Mouse (Mus musculus) erythroid progenitor cell, adult 5-6 weeks (primary cell): ENCODE measurements around the gene Crlf1. TPM values are rescaled to one million over a fixed set of nuclear protein-coding genes. Genes with fewer than 3 reads are reported as not detected.
"Not testable (repeated sequence)": the region's sequence is repeated elsewhere in the genome, so short reads cannot be mapped to it uniquely, and the experiment has no call there.

Experiments
- ATAC-seq: replicated peaks from 2 replicates; pipeline ENCODE4 v1.8.0; 2016; ENCODE audit warnings: moderate number of reproducible peaks, mild to moderate bottlenecking, moderate TSS enrichment, inconsistent platforms; ENCODE audit not compliant: poor library complexity, low FRiP score, severe bottlenecking
- total RNA-seq, 2 experiments: library from RNA; stranded (forward) in 1 of 2; stranded (reverse) in 1 of 2; fragments of 150-400 nt in 1 of 2; fragments of 186-747, 209-891 nt in 1 of 2; gene quantifications; 2 replicates each; pipeline versions ENCODE4 v1.2.3 to v1.2.4; 2015 to 2017; ENCODE audit warnings: low replicate concordance in 2 of 2

Gene Crlf1
- total RNA-seq, 2 experiments from 2014 or later = 1.4 TPM; not detected in 1

DNA sequence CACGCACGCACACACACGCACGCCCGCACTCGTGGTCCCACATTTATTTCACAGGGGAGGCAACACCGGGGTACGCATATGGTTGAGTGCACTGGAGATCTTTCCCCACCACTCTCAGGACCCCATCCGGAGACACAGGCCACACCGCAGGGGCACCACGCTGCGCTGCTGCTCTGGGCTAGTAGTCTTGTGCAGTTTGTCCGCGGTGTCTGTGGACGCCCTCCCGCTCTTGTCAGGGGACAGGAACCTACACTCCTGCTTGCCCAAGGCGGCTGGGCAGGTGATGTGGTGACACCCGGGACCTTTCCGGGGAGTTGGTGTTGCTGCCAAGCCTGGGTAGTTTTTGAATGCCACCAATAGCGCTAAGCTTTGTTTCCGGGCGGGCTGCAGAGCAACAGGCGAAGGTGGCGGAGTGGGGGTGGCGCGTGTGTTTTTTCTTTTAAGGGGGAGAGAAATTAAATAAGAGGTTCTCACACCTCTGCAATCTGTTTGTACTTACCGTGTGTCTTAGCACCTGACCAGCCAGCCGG lies 1.5 kb downstream of the Crlf1 start:
- ATAC-seq = no peak

DNA sequence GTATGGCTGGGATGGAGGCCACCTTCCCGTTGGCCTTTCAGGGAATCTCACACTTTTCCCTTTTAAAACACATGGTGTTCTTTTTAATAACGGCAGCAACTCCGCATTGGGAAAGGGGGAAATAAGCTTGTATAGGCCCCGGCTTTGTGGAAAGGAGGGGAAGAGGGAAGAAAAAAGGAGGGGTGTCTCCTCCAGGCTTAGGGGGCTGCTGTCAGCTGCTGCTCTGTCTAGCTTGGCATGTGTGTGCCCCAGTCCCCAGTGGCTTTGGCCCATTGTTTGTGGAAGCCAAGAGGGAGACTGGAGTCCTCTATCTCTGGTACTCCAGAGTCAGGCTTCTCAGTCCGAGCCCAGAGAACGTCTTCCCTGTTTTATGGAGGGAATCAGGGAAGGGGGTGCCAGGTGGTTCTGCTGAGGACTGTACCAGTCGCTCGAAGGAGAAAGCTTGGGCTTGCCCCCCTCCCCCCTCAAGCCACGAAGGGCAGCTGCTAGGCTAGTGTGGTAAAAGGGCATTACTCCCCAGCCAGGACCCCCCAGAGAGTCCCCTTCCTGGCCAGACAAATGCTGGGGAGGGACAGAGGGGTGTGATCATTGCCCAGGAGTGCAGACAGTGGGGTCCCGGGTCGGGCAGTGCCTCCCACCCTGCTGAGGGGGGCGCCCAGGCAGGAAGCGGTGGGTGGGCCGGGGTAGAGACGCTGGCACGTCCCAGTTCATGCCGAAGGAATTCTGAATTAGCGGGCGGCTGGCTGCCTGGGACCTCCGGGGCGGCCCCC lies 2.2 kb downstream of the Crlf1 start:
- ATAC-seq = no peak

DNA sequence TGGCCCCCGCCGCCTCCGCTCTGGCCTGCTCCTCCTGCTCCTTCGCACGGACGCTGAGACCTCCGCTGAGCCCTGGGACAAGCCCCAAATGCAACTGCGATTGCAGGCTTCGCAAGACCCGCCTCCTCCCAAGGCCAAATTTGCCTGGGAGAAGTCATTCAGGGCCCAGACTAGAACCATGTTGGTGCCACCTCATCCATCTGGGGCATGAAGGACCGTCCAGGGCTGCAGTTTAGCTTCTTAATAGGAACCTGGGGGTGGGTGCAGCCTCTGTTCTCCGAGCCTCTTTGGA lies 2.8 kb downstream of the Crlf1 start:
- no peak for ATAC-seq

DNA sequence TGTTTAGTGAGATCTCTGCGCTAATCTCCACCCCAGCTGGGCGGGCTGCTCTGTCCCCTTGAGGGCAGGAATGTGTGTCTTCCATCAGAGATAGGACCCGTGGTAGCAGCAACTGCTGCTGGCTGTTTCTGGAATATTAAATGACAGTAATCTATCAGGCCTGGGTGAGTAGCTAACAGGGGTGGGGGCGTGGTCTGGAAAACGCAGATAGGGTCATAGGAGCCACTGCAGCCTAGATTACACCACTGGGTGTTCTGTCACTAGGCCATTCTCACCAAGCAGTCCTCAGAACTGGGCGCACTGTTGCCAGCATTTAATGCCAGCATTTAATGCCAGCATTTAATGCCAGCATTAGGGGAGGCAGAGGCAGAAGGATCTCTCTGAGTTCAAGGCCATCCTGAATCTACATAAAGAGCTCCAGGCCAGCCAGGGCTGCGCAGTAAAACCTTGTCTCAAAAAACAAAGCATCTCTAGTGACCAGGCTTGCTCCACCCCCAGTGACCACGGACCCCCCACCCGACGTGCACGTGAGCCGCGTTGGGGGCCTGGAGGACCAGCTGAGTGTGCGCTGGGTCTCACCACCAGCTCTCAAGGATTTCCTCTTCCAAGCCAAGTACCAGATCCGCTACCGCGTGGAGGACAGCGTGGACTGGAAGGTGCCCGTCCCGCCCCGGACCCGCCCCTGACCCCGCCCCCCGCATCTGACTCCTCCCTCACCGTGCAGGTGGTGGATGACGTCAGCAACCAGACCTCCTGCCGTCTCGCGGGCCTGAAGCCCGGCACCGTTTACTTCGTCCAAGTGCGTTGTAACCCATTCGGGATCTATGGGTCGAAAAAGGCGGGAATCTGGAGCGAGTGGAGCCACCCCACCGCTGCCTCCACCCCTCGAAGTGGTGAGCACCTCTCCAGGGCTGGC lies 7.7 kb downstream of the Crlf1 start:
- ATAC-seq = peak; percentile 63

DNA sequence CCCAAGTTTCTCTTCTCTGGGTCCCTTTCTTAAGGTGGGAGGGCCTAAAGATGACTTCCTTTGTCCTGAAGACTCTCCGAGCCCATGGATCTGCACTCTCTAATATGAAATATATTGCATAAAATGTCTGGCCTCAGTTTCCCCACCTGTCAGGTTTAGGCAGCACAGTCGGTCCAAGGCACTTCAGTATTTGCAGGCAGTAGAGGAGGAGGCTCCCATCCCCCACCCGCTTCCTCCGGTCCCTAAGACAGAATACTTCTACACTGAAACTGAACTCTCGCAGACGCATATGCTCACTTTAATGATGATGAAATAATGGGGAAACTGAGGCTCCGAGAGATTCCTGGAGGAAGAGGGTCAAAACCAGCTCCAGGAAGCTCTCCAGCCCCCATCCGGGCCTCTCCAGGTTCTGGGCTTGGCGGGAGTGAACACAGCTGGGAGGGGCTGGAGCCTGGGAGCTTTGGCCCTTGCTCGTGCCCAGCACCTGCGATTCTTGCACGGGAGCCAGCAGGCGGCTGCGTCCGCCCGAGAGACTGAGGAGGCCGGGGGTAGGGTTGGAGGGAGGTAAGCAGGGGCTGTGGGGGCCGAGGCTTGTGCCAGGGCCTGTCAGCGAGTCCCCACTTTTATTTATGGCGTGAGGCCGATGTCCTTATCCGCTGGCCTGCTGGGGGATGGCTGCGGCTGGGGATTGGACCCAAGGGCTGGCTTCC lies 9.0 kb downstream of the Crlf1 start:
- no peak for ATAC-seq

DNA sequence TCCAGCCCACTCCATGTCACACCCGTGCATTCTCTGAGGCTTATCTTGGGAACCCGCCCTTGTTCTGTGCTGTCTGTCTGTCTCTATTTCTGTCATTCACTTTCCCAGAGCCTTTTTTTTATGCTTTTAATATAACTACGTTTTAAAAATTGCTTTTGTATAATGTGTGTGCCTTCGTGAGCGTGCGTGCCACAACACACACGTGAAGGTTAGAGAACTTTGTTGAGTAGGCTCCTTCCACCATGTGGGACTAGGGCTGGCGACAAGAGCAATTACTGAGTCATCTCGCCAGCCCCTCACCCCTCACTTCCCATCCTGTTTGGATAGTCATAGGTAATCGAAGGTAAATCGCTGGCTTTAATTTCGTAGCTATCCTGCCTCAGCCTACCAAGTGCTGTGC lies 9.6 kb downstream of the Crlf1 start:
- no peak for ATAC-seq

DNA sequence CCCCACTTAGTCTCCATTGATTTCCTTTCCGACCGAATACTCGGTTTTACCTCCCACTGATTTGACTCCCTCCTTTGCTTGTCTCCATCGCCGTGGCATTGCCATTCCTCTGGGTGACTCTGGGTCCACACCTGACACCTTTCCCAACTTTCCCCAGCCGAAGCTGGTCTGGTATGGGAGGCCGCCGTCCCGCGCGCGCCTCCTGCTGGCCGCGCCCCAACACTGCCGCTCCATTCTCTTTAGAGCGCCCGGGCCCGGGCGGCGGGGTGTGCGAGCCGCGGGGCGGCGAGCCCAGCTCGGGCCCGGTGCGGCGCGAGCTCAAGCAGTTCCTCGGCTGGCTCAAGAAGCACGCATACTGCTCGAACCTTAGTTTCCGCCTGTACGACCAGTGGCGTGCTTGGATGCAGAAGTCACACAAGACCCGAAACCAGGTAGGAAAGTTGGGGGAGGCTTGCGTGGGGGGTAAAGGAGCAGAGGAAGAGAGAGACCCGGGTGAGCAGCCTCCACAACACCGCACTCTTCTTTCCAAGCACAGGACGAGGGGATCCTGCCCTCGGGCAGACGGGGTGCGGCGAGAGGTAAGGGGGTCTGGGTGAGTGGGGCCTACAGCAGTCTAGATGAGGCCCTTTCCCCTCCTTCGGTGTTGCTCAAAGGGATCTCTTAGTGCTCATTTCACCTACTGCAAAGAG lies 10.2 kb downstream of the Crlf1 start:
- ATAC-seq = peak; percentile 39; the same call in 1 of the 2 replicates

DNA sequence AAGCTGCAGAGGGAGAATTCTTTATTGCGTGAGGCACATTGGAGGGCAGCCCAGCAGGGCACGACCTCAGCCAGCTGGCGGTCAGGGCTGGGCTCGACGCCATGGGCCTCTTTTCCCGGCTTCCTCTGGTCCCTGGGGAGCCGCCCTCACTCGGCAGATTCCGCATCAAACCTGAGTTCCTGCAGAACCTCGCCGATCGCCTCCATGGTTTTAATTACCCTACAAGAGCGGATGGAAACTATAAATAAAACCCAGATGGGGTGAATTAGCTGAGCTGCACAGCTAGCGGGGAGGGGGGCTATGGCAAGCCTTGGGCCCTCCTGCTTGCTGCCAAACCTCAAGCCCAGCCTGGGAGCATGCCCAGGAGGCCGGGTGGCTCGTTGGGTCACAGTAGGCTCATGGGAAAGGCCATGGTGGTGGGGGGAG lies 11.3 kb downstream of the Crlf1 start:
- no peak for ATAC-seq

DNA sequence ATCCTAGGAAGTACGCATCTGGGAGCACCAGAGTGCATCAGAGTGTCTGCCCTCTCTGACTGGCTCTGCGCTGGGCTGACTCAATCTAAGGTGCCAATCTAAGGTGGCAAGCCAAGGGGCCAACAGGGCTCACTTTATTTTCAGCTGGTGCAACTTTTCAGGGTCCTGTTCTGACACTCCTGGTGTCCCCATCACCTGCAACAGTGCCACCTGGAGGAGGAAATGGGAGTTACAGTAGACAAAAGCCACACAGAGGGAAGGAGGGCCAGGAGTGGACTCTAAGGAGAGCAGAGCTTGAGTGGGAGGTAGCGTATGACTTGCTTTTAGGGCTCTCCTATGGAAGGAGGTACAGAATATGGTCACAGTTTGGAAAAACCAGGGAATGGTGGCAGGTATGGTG lies 11.9 kb downstream of the Crlf1 start:
- peak; percentile 34 for ATAC-seq

DNA sequence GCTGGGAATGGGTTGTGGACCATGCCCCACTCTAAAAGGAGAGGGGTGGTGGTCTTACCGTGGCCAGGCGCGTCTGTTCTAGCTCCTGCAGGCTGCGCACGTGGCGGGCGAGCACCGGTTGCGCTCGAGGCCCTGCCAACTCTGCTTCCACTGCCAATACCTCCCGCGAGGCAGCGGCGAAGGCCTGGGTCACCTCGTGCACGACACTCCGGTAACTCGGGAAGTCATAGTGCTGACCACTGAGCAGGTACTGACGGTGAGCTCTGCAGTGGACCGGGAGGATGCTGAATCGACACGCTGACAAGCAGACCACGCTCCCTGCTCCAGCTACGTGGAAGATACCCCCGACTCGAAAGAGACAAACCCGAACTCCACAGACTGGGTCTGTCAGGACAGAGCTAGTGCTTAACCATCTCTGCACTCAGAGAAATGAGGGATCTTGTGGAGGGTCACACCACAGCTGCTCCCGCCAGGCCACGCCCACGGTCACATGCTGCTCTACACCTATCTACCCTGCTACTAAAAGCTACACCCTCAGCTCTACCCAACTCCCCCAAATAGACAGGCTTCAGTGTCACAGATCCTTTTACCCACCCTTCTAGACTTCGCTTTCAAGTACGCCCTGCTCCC lies 12.9 kb downstream of the Crlf1 start:
- no peak for ATAC-seq

DNA sequence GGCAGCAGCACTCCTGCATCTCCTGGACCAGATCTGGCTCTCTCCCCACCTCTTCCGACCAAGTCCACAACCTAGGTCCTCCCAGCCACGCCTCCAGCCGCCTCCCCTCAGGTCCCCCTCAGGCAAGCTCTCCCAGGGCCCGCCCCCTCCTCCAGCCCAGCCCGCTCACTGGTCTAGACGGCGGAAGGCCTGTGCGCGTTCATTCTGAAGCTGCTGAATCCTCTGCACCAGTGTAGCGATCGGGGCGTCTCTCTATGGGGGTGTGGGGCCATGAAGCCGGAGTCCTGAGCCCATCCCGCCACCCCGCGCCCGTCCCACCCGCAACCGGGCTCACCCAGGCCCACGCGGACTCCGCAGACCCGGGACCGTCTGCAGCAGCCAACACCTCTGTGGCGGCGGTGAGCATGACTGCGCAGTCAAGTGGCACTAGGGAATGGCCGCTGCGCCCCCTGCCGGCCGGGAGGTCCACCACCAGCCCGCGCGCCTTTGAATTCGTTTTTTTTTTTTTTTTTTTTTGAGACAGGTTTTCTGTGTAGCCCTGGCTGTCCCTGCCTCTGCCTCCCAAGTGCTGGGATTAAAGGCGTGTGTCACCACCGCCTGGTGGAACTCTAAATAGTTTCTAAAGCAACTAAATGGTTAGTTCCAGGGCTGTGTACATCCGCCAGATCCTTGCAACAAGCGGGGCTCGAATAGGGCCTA lies 13.5 kb downstream of the Crlf1 start, which contains the start of gene Rex1bd:
Gene Rex1bd, minus strand, starts transcription at position 425 of the 699 bp plus-strand sequence.
- peak; percentile 57 for ATAC-seq

DNA sequence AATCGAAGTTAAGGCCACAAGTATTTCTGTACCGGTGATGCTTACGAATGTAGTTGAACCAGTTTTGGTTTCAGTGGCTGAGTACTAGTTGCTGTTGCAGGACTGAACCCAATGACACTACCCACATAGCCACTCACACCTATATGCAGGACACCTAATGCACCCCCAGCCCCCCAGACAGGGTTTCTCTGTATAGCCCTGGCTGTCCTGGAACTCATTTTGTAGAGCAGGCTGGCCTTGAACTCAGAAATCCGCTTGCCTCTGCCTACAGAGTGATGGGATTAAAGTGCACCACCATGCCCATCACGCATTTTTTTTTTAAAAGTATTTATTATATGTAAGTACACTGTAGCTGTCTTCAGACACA lies 14.1 kb downstream of the Crlf1 start:
- ATAC-seq = no peak

DNA sequence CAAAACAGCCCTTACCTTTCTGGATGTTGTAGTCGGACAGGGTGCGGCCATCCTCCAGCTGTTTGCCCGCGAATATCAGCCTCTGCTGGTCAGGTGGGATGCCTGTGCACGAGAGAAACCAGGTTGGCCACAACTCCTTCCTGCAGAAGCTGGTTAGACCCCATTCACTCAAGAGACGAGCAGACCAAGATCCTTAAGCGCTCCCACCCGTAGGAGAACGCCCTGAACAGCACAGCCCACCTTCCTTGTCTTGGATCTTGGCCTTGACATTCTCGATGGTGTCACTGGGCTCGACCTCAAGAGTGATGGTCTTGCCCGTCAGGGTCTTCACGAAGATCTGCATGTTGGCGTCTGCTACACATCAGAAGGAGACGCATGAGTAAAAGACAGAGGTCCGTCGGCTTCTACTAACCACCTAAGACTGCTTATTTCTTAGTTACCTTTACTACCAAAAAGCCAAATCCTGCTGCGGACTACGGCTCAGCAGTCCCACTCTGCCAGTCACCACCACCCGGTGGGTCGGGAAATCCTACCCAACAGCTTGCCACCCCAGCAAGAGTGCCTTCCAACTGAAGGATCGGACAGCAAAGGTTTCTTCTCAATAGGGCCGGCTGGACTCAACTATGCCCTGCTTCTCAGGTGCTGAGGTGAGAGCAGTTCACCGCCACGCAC lies 16.5 kb downstream of the Crlf1 start:
- ATAC-seq = no peak

DNA sequence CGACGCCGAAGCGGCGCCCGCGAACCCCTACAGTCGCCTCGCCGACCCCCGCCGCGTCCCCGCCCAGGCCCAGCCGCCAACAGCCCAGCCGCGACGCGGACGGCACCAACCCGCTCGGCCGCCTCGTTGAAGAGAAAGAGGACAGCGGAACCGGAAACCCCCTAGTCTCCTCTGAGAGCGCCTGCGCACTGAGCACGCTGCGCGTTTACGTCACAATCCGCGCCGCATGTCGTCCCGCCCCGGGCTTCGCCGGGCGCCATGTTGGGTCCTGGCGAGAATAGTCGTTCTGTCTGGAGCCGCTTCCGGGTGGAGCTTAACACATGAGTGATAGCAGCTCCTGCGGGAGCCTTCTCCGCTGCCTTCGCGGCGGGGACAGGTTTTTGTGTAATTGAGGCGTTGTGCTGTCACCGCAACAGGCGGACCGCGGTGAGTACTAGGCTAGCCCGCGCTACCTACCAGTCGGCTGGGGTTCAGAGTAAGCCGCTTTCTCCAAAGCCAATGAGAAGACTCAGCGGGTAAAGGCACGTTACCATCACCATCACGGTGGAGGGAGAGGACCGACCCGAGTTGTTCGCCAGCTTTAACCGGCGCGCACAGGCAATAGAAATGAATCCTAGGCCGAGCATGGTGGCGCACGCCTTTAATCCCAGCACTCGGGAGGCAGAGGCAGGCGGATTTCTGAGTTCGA lies 17.4 kb downstream of the Crlf1 start, which contains the start of gene Uba52:
Gene Uba52, minus strand, starts transcription at position 574 of the 688 bp plus-strand sequence.
- peak; percentile 84 for ATAC-seq

DNA sequence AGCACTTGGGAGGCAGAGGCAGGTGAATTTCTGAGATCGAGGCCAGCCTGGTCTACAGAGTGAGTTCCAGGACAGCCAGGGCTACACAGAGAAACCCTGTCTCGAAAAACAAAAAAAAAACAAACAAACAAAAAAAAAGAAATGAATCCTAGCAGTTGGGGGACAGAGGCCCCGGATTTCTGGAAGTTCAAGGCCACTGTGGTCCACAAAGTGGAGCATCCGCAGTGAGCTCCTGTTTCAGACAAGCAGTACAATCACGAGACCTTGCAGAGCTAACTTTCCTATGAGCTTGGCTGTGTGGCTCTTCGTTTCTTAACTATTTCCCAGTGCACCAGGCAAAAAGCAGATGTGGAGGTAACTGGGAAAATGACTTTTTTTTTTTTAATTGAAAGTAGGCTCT lies 18.2 kb downstream of the Crlf1 start:
- not testable (repeated sequence) for ATAC-seq

DNA sequence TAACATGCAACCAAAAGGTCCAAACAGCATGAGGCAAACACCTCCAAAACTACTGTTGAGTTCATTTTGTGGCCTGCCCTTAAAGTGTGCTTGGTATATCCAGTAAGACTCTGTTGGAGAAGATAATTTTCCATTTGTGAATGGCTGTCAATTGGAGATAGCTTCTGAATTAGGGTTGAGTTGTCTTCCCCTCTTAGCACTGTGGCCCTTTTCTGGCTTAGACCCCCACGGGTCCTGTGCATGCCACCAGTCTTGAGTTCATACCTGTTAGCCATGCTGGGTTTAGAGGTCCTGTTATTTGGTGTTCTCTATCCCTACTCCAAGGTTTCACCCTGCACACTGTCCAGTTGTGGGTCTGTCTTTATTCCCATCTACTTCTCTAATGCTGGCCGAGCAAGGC lies 18.8 kb downstream of the Crlf1 start:
- no peak for ATAC-seq

DNA sequence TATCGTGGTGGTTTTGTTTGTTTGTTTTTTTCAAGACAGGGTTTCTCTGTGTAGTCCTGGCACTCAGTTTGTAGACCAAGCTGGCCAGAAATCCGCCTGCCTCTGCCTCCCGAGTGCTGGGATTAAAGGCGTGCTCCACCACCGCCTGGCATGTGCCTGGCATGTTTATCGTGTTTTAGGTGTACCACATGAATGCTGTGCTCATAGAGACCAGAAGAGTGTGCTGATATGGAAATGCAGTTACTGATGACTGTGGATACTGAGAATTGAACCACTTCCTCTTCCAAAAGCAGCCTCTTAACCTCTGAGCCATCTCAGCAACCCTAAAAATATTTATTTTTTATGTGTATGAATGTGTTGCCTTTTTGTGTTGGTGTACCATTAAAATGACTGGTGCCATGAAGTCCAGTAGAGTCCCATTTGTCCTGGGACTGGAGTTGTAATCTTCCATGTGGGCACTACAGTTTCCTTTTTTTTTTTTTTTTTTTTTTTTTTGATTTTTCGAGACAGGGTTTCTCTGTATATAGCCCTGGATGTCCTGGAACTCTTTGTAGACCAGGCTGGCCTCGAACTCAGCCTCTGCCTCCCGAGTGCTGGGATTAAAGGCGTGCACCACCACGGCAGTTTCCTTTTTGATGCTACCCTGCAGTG lies 19.4 kb downstream of the Crlf1 start:
- ATAC-seq = no peak
